Mouse (Mus musculus) ES-Bruce4 (cell line): ENCODE measurements around the gene Slc39a11.

ENCODE experiments used
- CTCF ChIP-seq: IDR thresholded peaks from one replicate; pipeline ENCODE4 v1.8.1; 2011; ENCODE audit warnings: low read depth, low read length
- EP300 ChIP-seq: IDR thresholded peaks from 2 replicates; pipeline ENCODE4 v1.6.1; 2011; ENCODE audit warnings: low read depth, low read length; ENCODE audit not compliant: insufficient read depth
- POLR2A ChIP-seq: IDR thresholded peaks from one replicate; pipeline ENCODE4 v1.8.1; 2011; ENCODE audit warnings: low read length; ENCODE audit not compliant: insufficient read depth

- TF ChIP-seq POLR2A (no peak), CTCF (no peak), EP300 (no peak)
Measured at GRCm38 (mm10) chr11:113571616-113572015, 78.3 kb downstream of the Slc39a11 start.
